Mouse (Mus musculus): Measurements from ENCODE around the gene Grik4.

DNA sequence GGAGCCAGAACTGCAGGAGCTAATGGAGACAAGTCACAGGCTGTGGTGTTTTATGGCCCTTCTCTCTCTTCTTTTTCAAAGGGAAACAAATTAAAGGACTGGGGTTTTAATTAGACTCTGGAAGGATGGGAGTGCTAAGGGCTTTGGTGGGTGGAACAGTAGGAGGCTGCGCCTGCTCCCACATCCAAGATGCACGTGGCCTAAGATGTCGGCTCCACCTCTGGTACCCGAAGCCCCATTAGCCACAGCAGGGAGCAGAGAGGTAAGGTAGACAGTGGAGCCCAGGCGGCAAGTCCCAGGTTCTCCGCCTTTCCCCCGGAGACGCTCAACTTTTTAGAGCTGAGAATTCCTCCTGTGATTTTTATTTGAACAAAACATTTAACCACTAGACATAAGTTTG is 166.4 kb downstream of the Grik4 start:
- TF ChIP-seq CTCF (IDR thresholded peaks at IDR 0.05; ENCODE audit: low read depth) = no peak
- TF ChIP-seq EP300 (optimal IDR thresholded peaks at IDR 0.05) = no peak

Measured in stomach, postnatal 0 days (tissue).